Mouse (Mus musculus) kidney, adult 2 months (tissue): Measurements from ENCODE around the gene Pde4d.

Source experiments
- CTCF ChIP-seq: fragments of 200-500 bp; conservative IDR thresholded peaks from 2 replicates; pipeline ENCODE4 v1.5.1; 2011; ENCODE audit warnings: low read depth, mild to moderate bottlenecking, control low read depth, low read length, moderate library complexity, mixed read lengths; ENCODE audit not compliant: insufficient read depth, insufficient read length
- POLR2A ChIP-seq: fragments of 200-500 bp; IDR thresholded peaks from one replicate; pipeline ENCODE4 v1.6.1; 2011; ENCODE audit warnings: low read depth, low read length, control low read depth

GRCm38 (mm10) chr13:109171688-109172087 lies 721.9 kb downstream of the Pde4d start:
- TF ChIP-seq CTCF (no peak), POLR2A (no peak)
